In the genomic region with DNA sequence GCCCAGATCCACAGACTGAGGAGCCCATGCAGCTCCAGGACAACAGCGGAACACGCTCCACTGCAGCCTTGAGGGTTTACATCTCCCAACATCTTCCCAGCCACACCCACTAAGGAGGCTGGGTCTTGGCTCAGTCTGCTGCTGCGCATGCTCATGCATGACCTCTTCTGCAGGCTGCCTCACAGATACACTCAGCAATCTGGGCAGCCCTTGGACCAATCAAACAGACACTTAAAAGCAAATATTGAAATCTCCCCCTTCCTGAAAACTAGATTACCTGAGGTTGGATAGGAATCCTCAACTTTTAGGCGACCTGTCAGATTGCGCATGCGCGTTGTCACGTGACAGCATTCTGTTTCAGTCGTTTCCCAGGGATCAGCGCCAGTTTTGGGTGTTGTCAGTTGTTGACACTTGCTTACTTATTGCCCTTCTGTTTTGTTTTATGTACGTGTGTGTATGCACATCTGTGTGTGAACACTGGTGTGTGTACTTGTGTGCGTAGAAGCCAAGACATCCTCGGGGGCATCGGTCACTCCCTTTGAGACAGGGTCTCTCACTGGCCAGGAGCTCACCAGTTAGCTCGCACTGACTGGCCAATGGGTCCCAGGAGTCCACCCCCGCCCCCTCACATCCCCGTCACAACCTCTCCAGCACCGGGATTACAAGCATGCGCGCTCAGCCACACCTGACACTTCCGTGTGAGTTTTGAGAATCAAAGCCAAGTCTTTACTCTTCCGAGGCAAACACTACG, we compare ENCODE assay signal across 8 mouse cellular contexts. TPM values are rescaled to one million over a fixed set of nuclear protein-coding genes. Genes with fewer than 3 reads are reported as not detected.
DNase-seq lines count a peak whose midpoint lies in the region; ATAC-seq and TF ChIP-seq lines count a peak whose summit lies in the region.

No protein-coding gene starts in this region.

- DNase-seq in 416B (ENCODE audit: low read depth) = peak; percentile 88
- DNase-seq in skeletal muscle tissue, adult 2 months (ENCODE audit: low read depth, low spot score) = peak; percentile 52

- H3K4me3 ChIP-seq in bone marrow macrophage, adult 2 months (ENCODE audit: insufficient read depth, low read length) = peak overlapping the region; percentile 58
- H3K4me3 ChIP-seq in erythroblast, embryonic 14.5 days (replicated peaks) = peak overlapping the region; percentile 56
- H3K4me3 ChIP-seq in heart, embryonic 12.5 days = peak overlapping the region; percentile 23
- peak overlapping the region; percentile 17; the same call in 1 of the 2 replicates for H3K4me3 ChIP-seq in kidney, embryonic 14.5 days (ENCODE audit: low read length)
- peak overlapping the region; percentile 34 for H3K4me3 ChIP-seq in limb, embryonic 13.5 days
- H3K4me3 ChIP-seq in midbrain, embryonic 12.5 days = peak overlapping the region; percentile 24; the same call in 1 of the 2 replicates

- TF ChIP-seq CTCF in bone marrow macrophage, adult 2 months (IDR thresholded peaks at IDR 0.05; ENCODE audit: low read depth, low read length) = no peak

- peak; percentile 68 for ATAC-seq in heart, embryonic 12.5 days (ENCODE audit: insufficient number of reproducible peaks, low FRiP score)
- ATAC-seq in kidney, embryonic 14.5 days (ENCODE audit: low FRiP score, low TSS enrichment) = peak; percentile 74; the same call in 1 of the 2 replicates
- peak; percentile 85 for ATAC-seq in limb, embryonic 13.5 days (ENCODE audit: low FRiP score, low read depth)
- ATAC-seq in midbrain, embryonic 12.5 days (ENCODE audit: low FRiP score, low read depth) = peak; percentile 56; the same call in 1 of the 2 replicates

- 62% methylated on average over 23 of the region's 23 CpGs for WGBS in heart, embryonic 12.5 days
- WGBS in kidney, embryonic 14.5 days = 64% methylated on average over 23 of the region's 23 CpGs
- 69% methylated on average over 23 of the region's 23 CpGs for WGBS in limb, embryonic 13.5 days
- WGBS in midbrain, embryonic 12.5 days = 68% methylated on average over 23 of the region's 23 CpGs

- peak overlapping the region; percentile 57 for H3K4me2 ChIP-seq in heart, embryonic 12.5 days
- H3K4me2 ChIP-seq in kidney, embryonic 14.5 days (replicated peaks; ENCODE audit: low read depth, low read length) = peak overlapping the region; percentile 31
- peak overlapping the region; percentile 57 for H3K4me2 ChIP-seq in limb, embryonic 13.5 days (replicated peaks)
- peak overlapping the region; percentile 41 for H3K4me2 ChIP-seq in midbrain, embryonic 12.5 days (replicated peaks)

- H3K9me3 ChIP-seq in erythroblast, embryonic 14.5 days (ENCODE audit: control insufficient read depth, low read length) = no peaks in the 10 kb centered on the region
- H3K9me3 ChIP-seq in heart, embryonic 12.5 days (replicated peaks) = no peaks in the 10 kb centered on the region
- H3K9me3 ChIP-seq in kidney, embryonic 14.5 days (ENCODE audit: control insufficient read depth, low read length) = no peaks in the 10 kb centered on the region
- H3K9me3 ChIP-seq in limb, embryonic 13.5 days = no peaks in the 10 kb centered on the region
- no peaks in the 10 kb centered on the region for H3K9me3 ChIP-seq in midbrain, embryonic 12.5 days

- peak overlapping the region; percentile 21; the same call in 1 of the 2 replicates for H3K9ac ChIP-seq in heart, embryonic 12.5 days
- H3K9ac ChIP-seq in kidney, embryonic 14.5 days (ENCODE audit: low read depth, low read length) = peak overlapping the region; percentile 14; the same call in 1 of the 2 replicates
- peak overlapping the region; percentile 43 for H3K9ac ChIP-seq in limb, embryonic 13.5 days
- H3K9ac ChIP-seq in midbrain, embryonic 12.5 days (replicated peaks) = 0 out of 2 replicates have a peak overlapping the region, but pooled peaks have one; percentile 41

- no peak for TF ChIP-seq POLR2A in bone marrow macrophage, adult 2 months (IDR thresholded peaks at IDR 0.05; ENCODE audit: borderline replicate concordance, low read depth, low read length)

- no peaks in the 10 kb centered on the region for H3K4me1 ChIP-seq in bone marrow macrophage, adult 2 months (ENCODE audit: control insufficient read depth, insufficient read depth, low read length)
- H3K4me1 ChIP-seq in erythroblast, embryonic 14.5 days (ENCODE audit: control insufficient read depth) = peaks cover 15% of the 10 kb centered on the region
- H3K4me1 ChIP-seq in heart, embryonic 12.5 days (replicated peaks) = no peaks in the 10 kb centered on the region
- peaks cover 12% of the 10 kb centered on the region for H3K4me1 ChIP-seq in kidney, embryonic 14.5 days (ENCODE audit: control insufficient read depth, insufficient read depth, low read length)
- peaks cover 14% of the 10 kb centered on the region for H3K4me1 ChIP-seq in limb, embryonic 13.5 days
- H3K4me1 ChIP-seq in midbrain, embryonic 12.5 days = peaks cover 11% of the 10 kb centered on the region; the same call in 1 of the 2 replicates

- no peaks in the 10 kb centered on the region for H3K27me3 ChIP-seq in erythroblast, embryonic 14.5 days (ENCODE audit: control insufficient read depth)
- no peaks in the 10 kb centered on the region; the same call in 1 of the 2 replicates for H3K27me3 ChIP-seq in heart, embryonic 12.5 days (replicated peaks)
- H3K27me3 ChIP-seq in kidney, embryonic 14.5 days (ENCODE audit: control insufficient read depth, insufficient read depth, low read length) = no peaks in the 10 kb centered on the region
- H3K27me3 ChIP-seq in limb, embryonic 13.5 days = no peaks in the 10 kb centered on the region
- H3K27me3 ChIP-seq in midbrain, embryonic 12.5 days = no peaks in the 10 kb centered on the region

- H3K27ac ChIP-seq in bone marrow macrophage, adult 2 months (ENCODE audit: insufficient read depth, low read depth, low read length) = peak overlapping the region; percentile 63
- no peak overlapping the region for H3K27ac ChIP-seq in heart, embryonic 12.5 days (ENCODE audit: poor library complexity, severe bottlenecking)
- H3K27ac ChIP-seq in kidney, embryonic 14.5 days (ENCODE audit: low read depth, low read length) = peak overlapping the region; percentile 1; the same call in 1 of the 2 replicates
- H3K27ac ChIP-seq in limb, embryonic 13.5 days = no peak overlapping the region
- 0 out of 2 replicates have a peak overlapping the region, but pooled peaks have one; percentile 39 for H3K27ac ChIP-seq in midbrain, embryonic 12.5 days (replicated peaks)

- no peaks in the 10 kb centered on the region for H3K36me3 ChIP-seq in erythroblast, embryonic 14.5 days (ENCODE audit: control insufficient read depth)
- no peaks in the 10 kb centered on the region for H3K36me3 ChIP-seq in heart, embryonic 12.5 days
- no peaks in the 10 kb centered on the region for H3K36me3 ChIP-seq in kidney, embryonic 14.5 days (ENCODE audit: control insufficient read depth, insufficient read depth, low read length)
- no peaks in the 10 kb centered on the region for H3K36me3 ChIP-seq in limb, embryonic 13.5 days
- peaks cover 36% of the 10 kb centered on the region for H3K36me3 ChIP-seq in midbrain, embryonic 12.5 days

RNA-seq across cellular contexts. Expression of a gene that starts 8.9 kb away (rescaled TPM):
- polyA plus RNA-seq in bone marrow macrophage, adult 2 months (2012; ENCODE audit: insufficient read depth, insufficient read length, missing spikeins) = 58.3 and 65.2 TPM in 2 replicates
- 1.2 and 1.5 TPM in 2 replicates for polyA plus RNA-seq in erythroblast, embryonic 14.5 days (2012)
- polyA plus RNA-seq in heart, embryonic 12.5 days (2016; fragmentation: Nextera tagmentation; extraction: Ambion mirVana) = 116 and 117 TPM in 2 replicates
- 21.4 and 37.2 TPM in 2 replicates for polyA plus RNA-seq in kidney, embryonic 14.5 days (2014; fragmentation: Nextera tagmentation; extraction: Ambion mirVana)
- polyA plus RNA-seq in limb, embryonic 13.5 days (2015; fragmentation: Nextera tagmentation; extraction: Ambion mirVana) = 67.1 and 69.9 TPM in 2 replicates
- 40.6 and 42.1 TPM in 2 replicates for polyA plus RNA-seq in midbrain, embryonic 12.5 days (2016; fragmentation: Nextera tagmentation; extraction: Ambion mirVana)

RNA-seq across cellular contexts. Expression of a gene that starts 30.4 kb away (rescaled TPM):
- polyA plus RNA-seq in bone marrow macrophage, adult 2 months (2012; ENCODE audit: insufficient read depth, insufficient read length, missing spikeins) = 0.68 and 0.72 TPM in 2 replicates
- polyA plus RNA-seq in erythroblast, embryonic 14.5 days (2012) = 0.07 TPM in 1 of 2 replicates, not detected in the other
- polyA plus RNA-seq in heart, embryonic 12.5 days (2016; fragmentation: Nextera tagmentation; extraction: Ambion mirVana) = 3.1 and 3.7 TPM in 2 replicates
- 5.6 and 6.4 TPM in 2 replicates for polyA plus RNA-seq in kidney, embryonic 14.5 days (2014; fragmentation: Nextera tagmentation; extraction: Ambion mirVana)
- polyA plus RNA-seq in limb, embryonic 13.5 days (2015; fragmentation: Nextera tagmentation; extraction: Ambion mirVana) = 4.8 and 6.8 TPM in 2 replicates
- 18.6 and 24.1 TPM in 2 replicates for polyA plus RNA-seq in midbrain, embryonic 12.5 days (2016; fragmentation: Nextera tagmentation; extraction: Ambion mirVana)

RNA-seq across cellular contexts. Expression of a gene that starts 30.4 kb away (rescaled TPM):
- polyA plus RNA-seq in bone marrow macrophage, adult 2 months (2012; ENCODE audit: insufficient read depth, insufficient read length, missing spikeins) = 5.2 and 5.8 TPM in 2 replicates
- 0.01 TPM in 2 replicates for polyA plus RNA-seq in erythroblast, embryonic 14.5 days (2012)
- polyA plus RNA-seq in heart, embryonic 12.5 days (2016; fragmentation: Nextera tagmentation; extraction: Ambion mirVana) = 7.4 and 7.5 TPM in 2 replicates
- polyA plus RNA-seq in kidney, embryonic 14.5 days (2014; fragmentation: Nextera tagmentation; extraction: Ambion mirVana) = 7.3 and 13.0 TPM in 2 replicates
- 25.1 and 27.2 TPM in 2 replicates for polyA plus RNA-seq in limb, embryonic 13.5 days (2015; fragmentation: Nextera tagmentation; extraction: Ambion mirVana)
- polyA plus RNA-seq in midbrain, embryonic 12.5 days (2016; fragmentation: Nextera tagmentation; extraction: Ambion mirVana) = 30.9 and 35.1 TPM in 2 replicates

RNA-seq across cellular contexts. Expression of a gene that starts 41.1 kb away (rescaled TPM):
- polyA plus RNA-seq in bone marrow macrophage, adult 2 months (2012; ENCODE audit: insufficient read depth, insufficient read length, missing spikeins) = 105 and 120 TPM in 2 replicates
- polyA plus RNA-seq in erythroblast, embryonic 14.5 days (2012) = 17.2 and 20.2 TPM in 2 replicates
- 270 and 276 TPM in 2 replicates for polyA plus RNA-seq in heart, embryonic 12.5 days (2016; fragmentation: Nextera tagmentation; extraction: Ambion mirVana)
- polyA plus RNA-seq in kidney, embryonic 14.5 days (2014; fragmentation: Nextera tagmentation; extraction: Ambion mirVana) = 362 and 419 TPM in 2 replicates
- 386 and 387 TPM in 2 replicates for polyA plus RNA-seq in limb, embryonic 13.5 days (2015; fragmentation: Nextera tagmentation; extraction: Ambion mirVana)
- polyA plus RNA-seq in midbrain, embryonic 12.5 days (2016; fragmentation: Nextera tagmentation; extraction: Ambion mirVana) = 326 and 341 TPM in 2 replicates

RNA-seq across cellular contexts. Expression of a gene that starts 48.8 kb away (rescaled TPM):
- not detected in 2 replicates for polyA plus RNA-seq in bone marrow macrophage, adult 2 months (2012; ENCODE audit: insufficient read depth, insufficient read length, missing spikeins)
- polyA plus RNA-seq in erythroblast, embryonic 14.5 days (2012) = 0.01 TPM in 1 of 2 replicates, not detected in the other
- 0.49 and 0.51 TPM in 2 replicates for polyA plus RNA-seq in heart, embryonic 12.5 days (2016; fragmentation: Nextera tagmentation; extraction: Ambion mirVana)
- polyA plus RNA-seq in kidney, embryonic 14.5 days (2014; fragmentation: Nextera tagmentation; extraction: Ambion mirVana) = 0.16 and 0.17 TPM in 2 replicates
- polyA plus RNA-seq in limb, embryonic 13.5 days (2015; fragmentation: Nextera tagmentation; extraction: Ambion mirVana) = 0.42 and 0.88 TPM in 2 replicates
- 0.06 and 0.10 TPM in 2 replicates for polyA plus RNA-seq in midbrain, embryonic 12.5 days (2016; fragmentation: Nextera tagmentation; extraction: Ambion mirVana)

Comparison
In these comparisons a context has a peak if more than half of its experiments do, and no peak if none do; other contexts are left out.
1. H3K27ac ChIP-seq: peak in bone marrow macrophage, adult 2 months (single experiment), kidney, embryonic 14.5 days (single experiment) and midbrain, embryonic 12.5 days (single experiment); none in heart, embryonic 12.5 days (single experiment) and limb, embryonic 13.5 days (single experiment).
2. Peak in every context shown above with its lines, with median percentiles within 50 percentile points of each other: H3K4me3 ChIP-seq, ATAC-seq, H3K4me2 ChIP-seq and H3K9ac ChIP-seq.